Mouse (Mus musculus) right cerebral cortex, postnatal 14 days (tissue): ENCODE measurements around the gene Zfp931.
"Not testable (repeated sequence)": the region's sequence is repeated elsewhere in the genome, so short reads cannot be mapped to it uniquely, and the experiment has no call there.

Experiments
- DNase-seq: peaks from one replicate; pipeline ENCODE4 v3.0.0; 2022

The Zfp931 gene

DNA sequence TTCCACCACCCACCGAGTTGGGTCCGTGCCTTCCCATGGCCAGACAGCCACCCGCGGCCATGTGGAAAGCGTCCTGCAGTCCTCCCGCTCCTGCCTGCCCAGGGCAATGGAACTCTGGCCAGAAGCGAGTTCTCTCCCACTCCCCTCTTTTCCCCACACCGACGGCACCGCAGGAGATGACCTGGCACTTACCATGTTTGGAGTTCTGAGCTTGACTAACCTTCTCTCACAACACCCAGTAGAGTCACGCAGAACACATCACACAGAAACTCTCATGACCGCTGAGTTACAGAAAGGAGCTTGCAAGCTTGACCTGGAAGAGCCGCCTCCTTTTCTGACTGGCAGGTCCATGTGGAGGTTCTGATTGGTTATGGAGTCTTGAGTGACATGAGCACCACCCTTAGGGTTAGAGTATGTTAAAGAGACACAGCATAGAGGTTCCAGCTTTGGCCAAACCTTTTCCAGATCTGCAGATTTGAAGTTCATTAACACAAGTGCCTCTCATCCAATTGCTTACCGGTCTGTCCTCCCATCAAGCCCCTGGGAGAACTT lies at the start of gene Zfp931:
Gene Zfp931 (minus strand): TSS at position 311 of the 552 bp plus-strand sequence.
- DNase-seq, result not testable (repeated sequence)

DNA sequence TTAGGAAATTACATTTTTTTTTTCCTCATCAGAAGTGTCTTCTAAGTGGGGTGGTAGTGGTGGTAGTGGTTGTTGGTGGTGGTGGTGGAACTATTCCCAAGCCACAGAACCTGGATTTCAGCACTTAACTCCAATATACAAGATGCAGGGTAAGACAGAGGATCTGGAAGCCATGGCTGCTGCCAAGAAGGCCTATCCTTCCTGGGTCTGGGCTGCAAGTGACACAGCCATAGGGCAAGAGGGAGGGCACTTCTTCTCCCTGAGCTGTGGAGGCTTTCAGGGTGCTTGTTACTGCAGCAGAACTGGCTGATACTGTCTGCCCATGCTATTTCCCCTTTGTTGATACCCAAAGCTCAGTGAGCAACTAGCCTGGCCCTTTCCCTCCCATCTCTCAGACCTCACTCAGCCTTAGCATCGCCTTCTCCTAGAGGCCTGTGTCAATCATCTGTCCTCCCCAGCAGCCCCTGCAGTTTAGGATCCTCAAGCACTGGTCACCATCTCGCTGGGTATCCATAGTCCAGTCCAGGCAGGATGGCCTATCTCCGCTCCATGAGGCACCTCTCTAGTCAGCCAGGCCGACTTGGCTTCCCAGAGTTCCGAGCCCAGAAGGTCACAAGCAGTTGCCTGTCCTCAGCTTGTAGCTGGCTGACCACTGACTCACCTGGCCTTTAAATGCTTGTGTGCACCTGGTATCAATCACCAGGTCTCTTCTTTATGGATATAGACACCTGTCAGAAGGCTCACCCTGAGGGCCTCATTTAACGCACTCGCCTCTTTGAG lies 48.0 kb upstream of the Zfp931 start:
- DNase-seq, result no peak

GRCm38 (mm10) chr2:178125427-178125826 lies 47.2 kb upstream of the Zfp931 start:
- DNase-seq, result no peak

GRCm38 (mm10) chr2:178123466-178123865 lies 45.2 kb upstream of the Zfp931 start:
- no peak for DNase-seq

- no peak for DNase-seq
Measured at GRCm38 (mm10) chr2:178121946-178122665, 43.8 kb upstream of the Zfp931 start.

GRCm38 (mm10) chr2:178121375-178121688 lies 43.1 kb upstream of the Zfp931 start:
- no peak for DNase-seq

DNA sequence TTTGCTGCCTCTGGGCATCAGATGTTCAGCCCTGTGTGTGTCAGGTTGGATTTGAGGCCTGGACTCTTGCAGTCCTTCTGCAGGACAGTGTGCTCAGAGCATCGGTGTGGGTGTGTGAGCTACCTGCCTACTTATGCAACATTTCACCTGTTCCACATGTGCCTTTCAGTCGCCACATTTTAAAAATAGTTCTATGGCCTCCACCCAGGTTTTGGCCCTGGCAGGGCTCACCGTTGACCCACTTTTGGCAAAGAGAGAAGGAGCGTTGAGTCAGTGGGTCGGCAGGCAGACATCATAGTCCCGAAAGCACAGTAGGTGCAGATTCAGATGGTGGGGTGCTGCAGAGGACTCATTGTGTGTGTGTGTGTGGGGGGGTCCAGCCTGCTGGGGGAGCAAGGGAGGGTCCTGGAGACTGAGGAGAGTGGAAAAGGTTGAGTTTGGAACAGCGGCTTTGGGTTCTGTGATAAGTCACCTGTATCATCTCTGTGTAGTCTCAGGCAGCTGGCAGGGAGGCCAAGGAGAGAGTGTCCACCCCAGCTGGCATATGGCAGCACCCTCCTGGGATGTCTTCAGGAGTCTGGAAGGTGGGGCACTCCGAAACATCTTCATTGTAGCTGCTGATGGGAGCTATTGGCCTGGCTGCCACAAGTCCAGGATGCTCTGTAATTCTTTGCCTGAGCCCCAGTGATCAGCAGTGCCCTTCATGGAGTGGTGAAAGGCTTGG lies 42.5 kb upstream of the Zfp931 start:
- no peak for DNase-seq

- no peak for DNase-seq
Measured at GRCm38 (mm10) chr2:178120356-178120645, 42.0 kb upstream of the Zfp931 start.

DNA sequence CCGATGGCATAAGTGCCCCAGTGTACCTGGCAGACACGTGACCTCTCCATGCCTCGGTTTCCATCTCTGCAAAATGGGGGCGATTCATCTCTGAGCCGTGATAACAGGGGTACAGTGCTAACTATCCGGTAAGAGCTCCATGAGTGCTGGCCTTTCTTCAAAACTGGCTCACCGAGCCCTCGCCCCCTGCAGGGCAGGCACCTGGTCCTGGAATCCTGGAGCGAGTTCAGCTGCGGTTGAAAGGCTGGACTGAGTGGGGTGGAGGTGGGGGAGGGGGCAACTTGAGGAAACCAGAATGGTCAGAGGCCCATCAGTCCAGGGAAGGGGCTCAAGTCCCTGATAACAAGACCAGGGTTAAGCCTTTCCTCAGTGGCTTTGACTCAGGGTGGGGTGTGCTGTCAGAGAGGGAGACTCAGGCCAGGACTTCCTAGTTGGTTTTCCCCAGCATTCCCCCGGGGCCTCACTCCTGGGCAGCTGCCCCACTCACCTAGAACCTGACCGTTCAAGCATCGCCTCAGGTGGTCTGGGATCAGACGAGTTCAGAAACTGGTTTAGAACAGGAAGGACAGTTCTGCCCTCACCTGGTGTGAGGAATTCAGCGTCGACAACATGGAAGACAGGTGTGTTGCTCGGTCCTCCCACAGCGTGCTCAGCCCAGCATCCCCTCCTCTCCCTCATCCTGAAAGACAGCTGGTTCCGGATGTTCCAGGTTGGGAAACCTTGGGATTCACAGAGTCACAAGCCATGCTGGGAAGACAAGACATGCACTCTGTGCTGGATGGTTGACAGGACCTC lies 41.5 kb upstream of the Zfp931 start:
- no peak for DNase-seq

DNA sequence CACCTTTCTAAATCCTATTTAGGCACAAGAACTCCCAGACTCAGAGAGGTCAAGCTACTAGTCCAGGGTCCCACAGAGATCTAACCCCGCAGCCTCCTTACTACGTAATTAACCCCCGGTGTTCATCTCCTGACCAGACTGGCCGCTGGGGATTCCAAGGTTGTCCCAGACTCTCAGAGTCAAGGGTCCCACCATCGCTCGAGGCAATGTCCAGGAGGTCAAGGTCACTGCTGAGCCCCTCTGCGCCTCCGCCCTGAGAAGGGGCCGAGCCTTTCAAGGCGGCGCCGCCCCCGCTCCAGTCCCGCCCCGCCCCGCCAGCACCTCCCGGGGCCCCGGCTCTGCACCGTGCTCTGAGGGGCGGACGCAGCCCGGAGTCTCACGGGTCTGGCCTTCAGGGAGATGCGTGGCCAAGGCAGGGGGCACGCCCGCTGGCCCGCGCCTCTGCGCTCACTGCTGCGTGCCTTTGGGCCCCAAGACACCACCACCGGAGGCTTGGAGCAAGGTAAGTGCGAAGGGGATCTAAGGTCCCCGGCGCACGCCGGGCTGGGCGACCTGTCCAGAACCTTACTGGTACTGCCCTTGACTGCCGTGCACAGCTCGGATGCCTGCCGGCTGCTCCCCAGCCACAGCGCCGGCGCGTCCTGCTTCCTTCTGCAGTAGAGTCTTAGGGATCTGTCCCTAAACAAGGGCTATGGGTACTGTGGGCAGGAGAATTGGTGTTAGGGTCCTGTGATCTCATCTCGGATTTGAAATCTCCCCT lies 40.7 kb upstream of the Zfp931 start, which contains the start of gene Phactr3:
Gene Phactr3 (plus strand): TSS at position 175 of the 760 bp plus-strand sequence.
- no peak for DNase-seq

GRCm38 (mm10) chr2:178117946-178118345 lies 39.7 kb upstream of the Zfp931 start:
- DNase-seq, result peak; percentile 76

DNA sequence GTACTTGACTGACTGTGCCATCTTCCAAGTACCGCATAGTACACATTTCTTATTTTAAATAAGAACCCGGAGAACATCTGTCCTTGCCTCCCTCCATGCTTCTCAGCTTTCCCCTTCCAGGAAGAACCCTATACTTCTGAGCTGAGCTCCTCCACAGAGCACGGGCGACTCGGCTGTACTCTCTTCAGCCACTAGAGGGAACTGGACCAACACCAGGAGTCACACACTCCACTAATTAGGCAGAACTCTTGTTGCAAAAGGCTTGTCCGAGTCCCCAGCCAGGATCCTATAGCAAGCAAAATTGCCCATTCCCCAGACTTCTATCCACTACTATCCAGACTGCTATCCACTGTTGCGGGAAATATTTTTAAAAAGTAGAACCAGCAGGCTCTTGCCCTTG lies 23.7 kb upstream of the Zfp931 start:
- peak; percentile 63 for DNase-seq

DNA sequence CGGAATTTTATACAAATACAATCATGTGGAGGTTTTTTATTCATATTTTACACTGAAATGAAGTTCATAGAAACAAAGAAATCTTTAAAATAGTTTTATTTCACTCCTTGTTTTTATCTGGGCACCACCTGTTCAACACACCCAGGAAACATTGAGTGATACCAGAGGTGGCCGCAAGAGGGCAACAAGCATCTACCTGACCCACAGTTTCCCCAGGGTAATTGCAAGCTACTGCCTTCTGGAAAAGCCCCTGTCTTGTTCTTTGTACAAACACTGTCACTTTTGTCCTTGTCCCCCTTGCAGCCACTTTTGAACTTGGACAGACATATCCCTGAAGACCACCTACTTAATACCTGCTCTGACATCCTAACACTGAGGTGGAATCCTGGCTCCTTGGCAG lies 19.7 kb upstream of the Zfp931 start:
- DNase-seq, result peak; percentile 64

DNA sequence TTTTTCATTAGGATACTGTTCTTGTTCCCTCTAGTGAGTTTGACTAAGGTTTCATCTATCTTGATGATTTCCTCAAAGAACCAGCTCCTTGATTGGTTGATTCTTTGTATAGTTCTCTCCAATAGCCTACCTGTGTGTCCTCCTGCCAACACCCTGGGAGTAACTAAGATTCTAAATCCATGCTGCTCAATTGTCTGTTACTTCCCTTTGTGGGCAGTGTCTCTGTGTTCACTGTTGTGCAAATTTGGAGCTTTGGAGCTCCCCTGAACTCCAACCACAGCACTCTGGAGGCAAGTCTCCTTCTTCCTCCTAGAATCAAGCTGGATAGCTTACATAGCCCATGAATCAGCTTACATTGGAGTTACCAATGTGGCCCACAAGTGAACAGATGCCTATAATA lies 11.3 kb upstream of the Zfp931 start:
- DNase-seq, result no peak

DNA sequence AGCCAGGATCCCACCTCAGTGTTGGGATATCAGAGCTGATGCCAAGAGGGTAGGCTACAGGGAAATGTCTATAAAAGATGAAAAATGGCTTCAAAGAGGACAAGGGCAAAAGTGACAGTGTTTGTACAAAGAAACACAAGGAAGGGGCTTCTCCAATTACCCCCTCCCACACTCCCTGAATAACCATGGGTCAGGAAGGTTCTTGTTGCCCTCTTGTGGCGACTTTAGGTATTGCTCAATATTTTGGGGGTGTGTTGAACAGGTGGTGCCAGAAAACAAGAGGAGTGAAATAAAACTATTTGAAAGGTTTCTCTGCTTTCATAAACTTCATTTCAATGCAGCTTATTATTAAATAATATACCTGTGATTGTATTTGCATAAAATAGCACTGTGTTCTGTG lies 20.1 kb downstream of the Zfp931 start:
- peak; percentile 33 for DNase-seq

- not testable (repeated sequence) for DNase-seq
Measured at GRCm38 (mm10) chr2:178027601-178028000, 50.7 kb downstream of the Zfp931 start.

DNA sequence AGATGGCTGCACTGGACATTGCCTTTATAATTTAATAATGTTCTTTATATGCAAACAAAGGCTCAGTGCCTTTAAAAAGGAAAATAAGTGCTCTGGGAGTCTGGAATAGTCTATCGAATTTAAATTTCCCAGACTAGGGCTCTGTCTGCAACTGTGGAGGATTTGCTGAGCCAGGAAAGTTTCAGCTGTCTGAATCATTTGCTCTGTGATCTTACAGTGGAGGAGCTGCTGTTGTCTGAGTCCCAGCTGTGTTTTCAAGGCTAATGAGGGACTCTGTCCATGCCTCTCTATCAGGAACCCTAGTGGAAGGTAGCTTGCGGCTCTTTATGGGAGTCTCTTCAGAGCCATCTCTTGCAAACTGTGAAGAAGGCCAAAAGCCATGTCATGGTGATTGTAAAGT lies 54.4 kb downstream of the Zfp931 start:
- not testable (repeated sequence) for DNase-seq

GRCm38 (mm10) chr2:178023011-178023611 lies 55.2 kb downstream of the Zfp931 start, which contains the start of gene Zfp971:
Zfp971 (plus strand) TSS chr2:178023284.
- peak; percentile 9 for DNase-seq

- not testable (repeated sequence) for DNase-seq
Measured at GRCm38 (mm10) chr2:178020773-178021172, 57.5 kb downstream of the Zfp931 start.

DNA sequence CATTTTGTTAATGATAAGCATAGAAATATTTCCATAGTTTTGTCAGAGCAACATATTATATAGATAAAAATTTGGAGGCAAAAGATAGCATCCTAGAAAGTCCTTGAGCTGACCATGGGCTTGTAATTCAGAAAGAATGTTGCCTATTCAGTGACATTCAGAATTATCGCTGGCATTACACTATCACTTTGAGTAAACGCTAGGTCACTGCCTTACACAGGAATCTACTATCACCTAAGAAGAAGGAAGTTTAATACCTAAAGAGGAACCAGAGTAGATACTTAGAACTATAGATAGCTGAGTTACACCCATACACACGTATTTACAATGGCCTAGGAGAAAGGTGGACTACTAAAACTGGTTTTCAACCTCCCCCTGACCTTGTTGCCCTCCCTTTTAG lies 58.8 kb downstream of the Zfp931 start:
- not testable (repeated sequence) for DNase-seq
